Mouse (Mus musculus) 3T3-L1 (cell line): Measurements from ENCODE around the gene Usp25.

Experiments used
- DNase-seq: peaks from one replicate; pipeline ENCODE4 v3.0.0-alpha.2; 2015; ENCODE audit warnings: low read depth, low spot score

The Usp25 gene

DNA sequence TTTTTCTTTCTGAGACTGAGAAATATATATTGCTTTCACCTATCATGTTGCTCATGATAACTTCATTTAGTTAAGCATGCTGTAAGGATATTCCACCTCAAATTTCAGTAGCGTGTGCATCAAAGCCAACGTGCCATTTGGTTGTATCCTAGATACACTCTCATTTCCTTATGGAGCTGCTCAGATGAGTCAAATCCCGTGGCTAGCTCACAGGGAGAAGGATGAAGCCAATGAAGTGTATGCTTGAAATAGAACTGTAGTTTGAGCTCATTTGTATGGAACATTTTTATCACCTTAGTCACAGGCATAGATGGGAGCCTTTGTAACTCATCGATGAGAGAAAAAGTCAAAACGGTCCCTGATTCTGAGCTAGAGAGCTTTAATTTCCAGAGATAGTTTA, 20.8 kb downstream of the Usp25 start:
- peak; percentile 28 for DNase-seq

DNA sequence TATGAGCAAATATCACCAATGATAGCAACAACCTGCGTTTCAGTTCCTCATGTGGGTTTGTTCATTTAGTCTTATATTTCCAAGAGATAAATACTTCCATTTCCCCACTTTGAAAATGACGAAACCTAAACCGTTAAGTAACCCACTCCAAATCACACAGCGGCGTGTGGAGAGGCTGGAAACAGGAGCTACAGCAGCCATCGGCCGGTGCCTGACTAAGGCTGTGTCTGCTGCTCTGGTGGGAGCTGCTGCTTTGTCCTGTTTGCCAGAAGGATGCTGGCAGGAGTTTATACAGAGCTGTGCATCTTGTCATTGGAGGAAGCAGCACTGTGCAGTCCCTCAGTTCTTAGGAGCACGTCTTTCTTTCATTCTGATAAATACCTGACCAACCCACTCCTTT, 21.2 kb downstream of the Usp25 start:
- no peak for DNase-seq

DNA sequence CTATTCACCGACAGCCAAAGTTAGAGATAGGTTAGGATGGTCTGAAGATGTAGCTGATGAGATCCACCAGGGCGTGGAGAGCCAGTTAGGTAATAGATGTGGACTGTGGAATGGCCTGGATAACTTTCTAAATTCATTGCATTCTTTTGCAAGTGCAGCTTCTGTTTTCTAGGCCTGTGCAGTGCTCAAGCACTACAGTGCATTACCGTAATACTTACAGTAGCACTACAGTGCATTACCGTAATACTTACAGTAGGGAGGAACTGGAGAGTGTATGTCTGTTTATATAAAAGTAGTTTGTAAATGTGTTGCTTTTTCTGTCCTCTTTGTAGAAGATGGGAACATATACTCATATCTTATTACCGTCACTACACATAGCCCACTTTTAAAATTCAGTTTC, 28.1 kb downstream of the Usp25 start:
- DNase-seq: no peak

GRCm38 (mm10) chr16:77043499-77043898, 30.0 kb downstream of the Usp25 start:
- no peak for DNase-seq

DNA sequence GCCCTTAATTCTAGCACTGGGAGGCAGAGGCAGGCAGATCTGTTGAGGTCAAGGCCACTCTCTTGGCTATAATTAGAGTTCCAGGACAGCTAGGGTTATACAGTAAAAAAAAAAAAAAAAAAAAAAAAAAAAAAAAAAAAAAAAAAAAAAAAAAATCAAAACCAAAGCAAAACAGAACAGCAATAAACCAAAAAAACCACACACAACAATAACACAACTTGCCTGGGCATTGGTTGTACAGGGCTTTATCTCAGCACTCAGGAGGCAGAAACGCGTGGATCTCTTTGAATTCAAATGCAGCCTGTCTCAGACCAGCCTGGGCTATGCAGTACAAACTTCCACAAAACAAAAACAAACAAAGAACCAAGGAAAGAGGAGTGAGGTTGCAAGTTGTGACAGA, 40.7 kb downstream of the Usp25 start:
- DNase-seq: no peak

DNA sequence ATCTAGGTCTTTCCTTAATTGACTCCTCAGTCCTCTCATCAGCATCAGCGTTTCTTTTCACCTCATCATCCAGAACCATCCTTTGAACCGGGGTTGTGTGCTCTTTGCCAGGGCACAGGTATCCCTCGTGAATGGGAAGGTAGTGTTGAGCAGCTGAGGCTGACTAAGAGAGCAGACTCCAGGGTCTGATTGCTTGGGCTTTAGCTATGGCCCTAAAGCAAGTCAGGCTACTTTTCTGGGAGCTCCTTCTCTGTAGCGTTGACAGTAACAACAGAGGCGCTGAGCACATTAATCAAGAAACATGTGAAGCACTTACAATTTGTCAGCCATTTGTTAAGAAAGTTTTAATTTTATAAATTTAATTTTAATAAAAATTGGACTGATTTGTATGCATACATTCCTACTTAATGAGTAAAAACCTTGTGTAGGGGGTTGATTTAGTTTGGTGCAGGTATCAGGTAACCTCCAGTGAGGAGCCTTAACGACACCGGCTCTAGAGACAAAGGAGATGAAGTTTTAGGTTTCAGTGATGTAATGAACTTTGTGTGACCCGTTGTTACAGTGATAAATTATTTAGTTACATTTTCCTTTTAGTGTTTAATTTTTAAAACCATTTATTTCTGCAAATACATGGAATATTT, 42.1 kb downstream of the Usp25 start:
- no peak for DNase-seq

GRCm38 (mm10) chr16:77056160-77056520, 42.6 kb downstream of the Usp25 start:
- DNase-seq: no peak

DNA sequence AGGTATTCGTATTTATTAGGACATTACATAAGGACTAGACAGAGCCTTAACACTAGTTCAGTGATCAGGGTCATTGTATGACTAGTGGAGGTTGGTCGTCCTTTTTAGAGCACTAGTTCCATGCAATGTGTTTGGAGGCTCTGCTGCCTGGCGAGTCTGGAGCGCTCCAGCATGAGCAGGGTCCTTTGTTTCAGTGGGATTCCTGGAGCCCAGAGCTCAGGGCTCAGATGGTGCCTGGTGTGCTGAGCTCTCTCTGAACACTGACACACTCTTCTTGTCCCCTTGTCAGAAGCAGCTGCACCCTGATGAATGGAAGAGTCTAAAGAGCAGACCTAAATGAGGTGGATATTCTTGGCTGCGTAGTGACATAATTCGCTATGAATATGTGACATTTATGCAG, 45.1 kb downstream of the Usp25 start:
- no peak for DNase-seq

DNA sequence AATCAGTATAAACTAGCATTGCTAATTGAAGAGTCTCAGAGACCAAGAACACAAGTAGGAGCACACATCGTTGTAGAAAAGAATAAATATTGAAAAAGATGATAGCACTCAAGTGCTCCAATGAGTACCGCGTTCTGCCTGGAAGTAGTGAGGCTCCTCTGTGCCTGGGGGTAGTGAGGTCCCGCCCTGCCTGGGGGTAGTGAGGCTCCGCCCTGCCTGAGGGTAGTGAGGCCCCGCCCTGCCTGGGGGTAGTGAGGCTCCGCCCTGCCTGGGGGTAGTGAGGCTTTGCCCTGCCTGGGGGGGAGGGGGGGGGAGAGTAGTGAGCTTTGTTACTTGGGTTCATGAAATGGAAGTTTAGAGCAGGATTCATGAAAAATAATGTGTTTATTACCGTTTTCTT, 46.7 kb downstream of the Usp25 start:
- no peak for DNase-seq

DNA sequence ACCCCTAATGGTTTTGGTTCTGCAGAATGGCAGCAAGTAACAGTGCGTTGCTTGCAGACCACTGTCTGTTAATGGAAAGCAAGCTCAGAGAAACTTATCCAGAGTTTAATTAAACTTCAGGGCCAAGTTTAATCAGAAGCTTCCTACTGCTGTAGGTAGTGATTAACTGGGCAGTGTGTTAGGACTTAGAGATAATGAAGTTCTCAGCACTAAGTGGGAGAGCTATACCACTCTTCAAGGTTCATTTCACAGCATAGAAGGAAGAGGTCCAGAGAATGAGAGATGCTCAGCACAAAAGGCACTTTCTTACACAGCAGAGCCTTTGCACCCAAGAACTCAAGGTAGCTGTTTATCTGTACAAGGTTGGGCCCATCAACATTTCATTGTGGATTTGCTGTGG, 50.4 kb downstream of the Usp25 start:
- DNase-seq: no peak

DNA sequence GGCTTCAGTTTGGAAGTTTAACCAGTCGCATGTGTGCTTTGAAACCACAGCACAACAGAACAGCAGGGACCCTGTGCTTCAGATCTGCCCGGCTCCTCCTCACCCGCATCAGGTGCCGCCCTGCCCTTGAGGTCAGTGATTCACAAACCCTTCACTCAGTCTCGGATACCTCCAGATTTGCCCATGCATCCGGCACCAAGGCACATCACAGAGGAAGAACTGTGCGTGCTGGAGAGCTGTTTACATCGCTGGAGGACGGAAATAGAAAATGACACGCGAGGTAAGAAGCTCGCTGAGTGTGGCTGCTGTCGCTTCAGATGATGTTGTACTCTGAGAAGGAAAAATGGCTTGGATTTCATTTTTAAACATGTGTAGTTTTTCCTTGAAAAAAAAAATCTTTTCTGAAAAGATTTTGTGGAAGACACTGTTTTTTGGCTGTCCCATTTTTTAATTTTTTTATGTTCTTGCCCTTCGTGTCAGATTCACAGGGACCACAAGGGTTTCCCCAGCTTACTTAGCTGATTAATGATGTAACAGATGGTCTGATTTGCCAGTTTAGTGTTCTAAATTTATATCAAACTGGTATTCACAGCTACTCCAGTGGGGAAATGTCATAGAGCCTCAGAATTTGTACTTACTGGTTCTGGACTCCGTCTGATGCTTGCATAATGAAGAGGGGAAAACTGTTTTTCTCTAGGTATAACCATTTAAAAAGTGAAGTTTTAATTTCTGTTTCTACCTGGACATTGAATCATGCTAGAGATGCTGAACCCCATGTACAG, 63.6 kb downstream of the Usp25 start:
- DNase-seq: no peak

DNA sequence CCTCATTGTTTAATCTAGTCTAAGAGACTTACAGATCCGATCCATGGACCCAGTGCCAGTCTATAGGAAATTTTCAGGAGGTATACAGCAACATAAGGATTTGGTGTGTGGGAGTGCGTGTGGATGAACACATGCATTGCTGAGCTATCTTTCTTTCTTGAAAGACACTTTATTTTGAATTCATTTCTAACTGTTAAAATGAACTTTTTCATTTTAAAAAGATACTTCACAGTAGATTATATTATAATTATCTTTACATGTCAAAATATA, 64.2 kb downstream of the Usp25 start:
- no peak for DNase-seq

DNA sequence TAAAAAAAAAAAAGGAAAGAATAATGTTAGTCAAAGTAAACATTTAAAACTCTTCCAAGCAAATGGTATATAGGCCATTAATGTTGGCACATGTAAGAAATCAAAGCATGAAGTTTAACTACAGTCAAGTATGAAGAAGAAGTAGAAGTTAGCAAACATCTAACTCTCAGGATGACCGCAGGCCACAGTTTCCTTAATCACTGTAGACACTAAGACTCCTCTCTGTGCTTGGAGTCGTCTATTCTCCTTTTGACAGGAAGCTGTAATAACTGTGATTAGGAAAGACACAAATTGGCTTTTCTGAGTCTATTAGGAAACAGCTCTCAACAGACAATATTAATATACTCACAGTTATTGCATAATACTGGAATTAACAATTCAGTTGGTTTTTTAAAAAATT, 70.6 kb downstream of the Usp25 start:
- no peak for DNase-seq

DNA sequence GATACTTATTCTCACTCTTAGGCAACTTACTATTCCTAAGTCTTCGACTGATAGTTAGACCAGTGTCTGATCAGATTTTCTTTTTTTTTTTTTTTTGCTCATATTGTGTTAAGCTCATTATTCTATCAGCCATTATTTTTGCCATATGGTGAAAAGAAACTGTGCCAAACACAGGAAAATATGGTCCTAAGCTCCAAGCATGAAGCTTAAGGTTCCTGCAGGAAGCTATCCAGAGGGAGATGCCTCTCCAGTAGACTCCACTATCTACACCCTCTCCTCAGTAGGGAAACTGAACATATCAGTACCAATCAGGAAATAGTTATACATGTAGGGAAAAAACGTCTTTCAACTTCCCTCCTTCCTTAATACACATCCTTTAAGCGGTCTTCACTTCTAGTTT, 76.3 kb downstream of the Usp25 start:
- DNase-seq: no peak

DNA sequence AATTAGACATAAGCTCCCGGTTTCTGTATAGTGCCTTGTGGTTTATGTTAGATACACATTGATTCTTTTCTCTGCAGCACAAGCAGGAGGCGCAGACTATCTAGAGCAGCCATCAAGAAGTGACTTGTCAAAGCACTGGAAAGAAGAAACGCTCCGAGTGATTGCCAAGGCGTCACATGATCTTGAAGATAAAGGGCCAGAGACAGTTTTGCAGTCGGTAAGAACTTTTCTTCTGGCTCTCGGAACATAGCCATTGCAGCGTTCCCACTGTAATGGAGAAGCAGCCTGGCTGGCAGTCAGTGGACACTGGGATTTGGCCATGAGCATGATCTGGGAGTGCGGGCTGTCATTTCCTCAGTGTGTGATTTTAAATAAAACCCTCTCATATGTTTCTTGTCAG, 80.0 kb downstream of the Usp25 start:
- no peak for DNase-seq

DNA sequence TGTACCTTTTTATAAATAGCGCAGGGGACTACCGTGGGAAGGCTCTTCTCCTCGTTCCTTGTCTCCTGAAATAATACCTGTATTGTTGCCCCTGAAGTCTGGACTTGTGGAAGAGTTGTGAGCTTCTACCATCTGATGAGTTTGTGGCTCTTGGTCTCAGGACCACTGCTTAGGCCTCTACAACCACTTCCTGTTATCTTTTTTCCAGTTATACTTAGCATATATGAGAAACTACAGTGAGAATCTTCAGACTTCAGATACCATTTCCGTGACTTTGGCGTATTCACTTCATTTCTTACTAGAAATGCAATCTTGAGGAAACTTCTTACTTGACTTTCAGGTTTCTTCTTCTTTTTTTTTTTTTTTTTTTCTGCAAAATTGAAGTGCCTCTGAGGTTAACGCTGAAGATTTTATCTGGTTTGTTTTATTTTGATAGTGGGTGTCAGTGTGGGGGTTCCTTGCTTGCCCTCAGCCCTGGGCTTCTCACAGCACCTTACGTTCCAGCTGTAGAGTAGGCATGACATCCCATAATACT, 81.6 kb downstream of the Usp25 start:
- DNase-seq: no peak

DNA sequence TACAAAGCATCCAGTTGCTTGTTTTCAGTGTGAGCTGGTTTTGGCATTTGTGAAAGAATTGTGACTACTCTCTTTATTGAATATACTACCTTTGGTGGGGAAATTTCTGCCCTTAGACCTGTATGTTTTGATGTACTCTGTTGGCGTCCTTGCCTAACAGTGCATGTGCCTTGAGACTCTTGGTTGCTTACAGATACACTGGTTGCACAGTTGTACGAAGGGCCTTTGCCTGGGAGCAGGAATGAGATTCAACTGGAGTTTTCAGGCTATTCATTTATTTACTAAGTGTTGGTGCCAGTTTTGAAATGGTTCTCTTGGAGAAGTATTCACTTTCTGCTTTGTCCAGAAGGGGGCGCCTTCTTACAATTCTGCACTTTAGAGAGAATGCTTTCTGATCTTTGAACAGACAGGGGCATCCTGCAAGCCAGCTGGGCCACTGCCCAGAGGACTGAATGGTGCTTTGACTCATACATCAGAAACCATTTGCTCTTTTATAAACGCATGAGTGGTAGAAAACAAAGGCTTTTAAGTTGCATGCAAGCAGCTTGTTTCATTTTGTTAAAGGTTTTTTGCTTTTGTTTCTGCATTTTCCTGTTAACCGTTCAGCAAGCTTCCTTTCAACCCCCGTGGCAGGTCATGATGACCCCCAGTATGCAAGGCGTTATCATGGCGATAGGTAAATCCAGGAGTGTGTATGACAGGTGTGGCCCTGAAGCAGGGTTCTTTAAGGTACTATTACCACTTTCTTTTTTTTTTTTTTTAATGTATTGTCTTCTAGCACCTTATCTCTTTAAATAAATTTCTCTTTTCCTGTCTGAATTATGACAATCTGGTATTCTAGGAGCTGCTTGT, 85.7 kb downstream of the Usp25 start:
- DNase-seq: peak; percentile 97

DNA sequence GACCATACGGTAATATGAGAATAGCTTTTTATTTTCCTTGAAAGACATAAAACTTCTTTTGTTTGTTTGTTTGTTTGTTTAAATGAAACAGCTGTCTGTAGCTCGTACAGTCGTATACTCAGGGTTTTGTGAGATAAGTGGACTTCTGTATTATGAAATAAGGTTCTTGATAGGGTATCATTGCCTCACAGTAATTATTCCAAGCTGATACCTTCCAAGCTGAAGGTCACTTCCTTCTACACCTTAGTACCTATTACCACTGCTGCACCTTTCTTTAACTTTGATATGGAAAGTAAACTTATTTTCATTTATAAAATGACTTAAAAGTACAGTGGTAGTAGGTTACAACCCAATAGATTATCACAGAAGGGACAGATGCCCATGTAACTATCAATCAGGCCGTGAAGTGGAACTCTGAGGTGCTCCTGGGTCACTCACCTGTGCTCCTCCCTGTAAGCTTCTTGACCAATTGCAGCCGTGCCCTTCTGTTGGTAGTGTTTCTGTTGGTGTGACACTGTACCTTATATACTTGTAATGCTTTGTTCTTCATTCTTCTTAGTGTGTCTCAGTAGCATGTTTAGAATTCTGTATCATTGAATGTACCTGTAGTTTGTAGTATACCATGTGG, 90.2 kb downstream of the Usp25 start:
- no peak for DNase-seq

DNA sequence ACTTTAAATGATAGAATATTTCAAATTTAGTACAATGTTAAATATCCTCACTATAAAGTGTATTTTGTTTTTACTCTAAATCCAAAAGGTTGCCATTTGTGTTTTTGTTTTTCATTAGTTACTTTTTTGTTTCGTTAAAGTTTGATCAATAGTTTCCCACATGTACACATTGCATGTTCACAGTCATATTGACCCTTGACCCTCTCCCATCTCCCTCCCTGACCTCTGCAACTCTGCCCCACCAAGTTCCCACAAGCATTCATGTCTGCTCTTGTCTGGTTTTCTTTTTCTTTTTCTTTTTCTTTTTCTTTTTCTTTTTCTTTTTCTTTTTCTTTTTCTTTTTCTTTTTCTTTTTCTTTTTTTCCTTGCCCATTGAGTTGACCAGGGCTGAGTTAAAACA, 97.8 kb downstream of the Usp25 start:
- DNase-seq: no peak

- no peak for DNase-seq
These were observed 112.4 kb downstream of the Usp25 start for GRCm38 (mm10) chr16:77125908-77126307.

- peak; percentile 63 for DNase-seq
These were observed 115.2 kb downstream of the Usp25 start for GRCm38 (mm10) chr16:77128683-77129082.

DNA sequence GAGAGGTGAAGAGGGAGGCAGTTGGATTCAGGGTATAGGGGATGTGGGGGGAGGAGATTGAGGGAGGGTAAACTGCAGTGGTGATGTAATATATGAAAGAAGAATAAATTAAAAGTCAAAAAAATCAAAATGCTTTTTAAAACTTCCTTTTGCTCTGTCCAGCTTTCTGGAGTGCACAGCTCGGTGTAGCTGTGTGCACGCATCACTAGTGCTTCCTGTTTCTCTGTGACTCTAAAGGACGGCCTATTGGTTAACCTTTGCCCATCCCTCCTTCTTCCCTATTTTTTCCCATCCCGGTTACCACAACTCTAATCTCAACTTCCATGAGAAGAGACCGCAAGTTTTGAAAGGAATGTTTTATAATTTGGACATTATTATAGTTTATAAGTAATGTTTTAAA, 119.5 kb downstream of the Usp25 start:
- no peak for DNase-seq
